Mouse (Mus musculus) liver, embryonic 14.5 days (tissue): Measurements from ENCODE around the gene Helq.

Experiments used
- CTCF ChIP-seq: IDR thresholded peaks from 2 replicates; pipeline ENCODE4 v1.5.1; 2016; ENCODE audit warnings: antibody characterized with exemption, low read depth, control low read depth
- EP300 ChIP-seq: IDR thresholded peaks from 2 replicates; pipeline ENCODE4 v1.6.1; 2016; ENCODE audit warnings: antibody characterized with exemption, low read depth

- TF ChIP-seq CTCF (no peak), EP300 (no peak)
Observed at GRCm38 (mm10) chr5:100776900-100777299, 21.5 kb downstream of the Helq start.
